Mouse (Mus musculus) lung, embryonic 14.5 days (tissue): ENCODE data around the gene Fam205c. TPM values are rescaled to one million over a fixed set of nuclear protein-coding genes. Genes with fewer than 3 reads are reported as not detected.
A peak's percentile ranks its signal among the peaks of the same experiment; 100 is the strongest.

Experiments used
- ATAC-seq: fragments of 200-750 bp; cut with Nextera tagmentation; 2 replicates; pipeline ENCODE4 v1.8.0; 2017; ENCODE audit warnings: mild to moderate bottlenecking, moderate TSS enrichment, moderate library complexity; ENCODE audit not compliant: insufficient read depth
- DNase-seq: peaks from one replicate; pipeline ENCODE4 v3.0.0-alpha.2; 2015
- H3K27ac ChIP-seq: fragments of 300-500 bp; sonication (generic); 2 replicates; pipeline ENCODE4 v1.5.1; 2014; ENCODE audit warnings: low read depth, mild to moderate bottlenecking, moderate library complexity
- H3K27me3 ChIP-seq: fragments of 300-500 bp; sonication (generic); 2 replicates; pipeline ENCODE4 v1.6.1; 2014; ENCODE audit warnings: low read length, control low read depth; ENCODE audit not compliant: insufficient read depth
- H3K36me3 ChIP-seq: fragments of 300-500 bp; sonication (generic); 2 replicates; pipeline ENCODE4 v1.6.1; 2014; ENCODE audit warnings: control low read depth; ENCODE audit not compliant: insufficient read depth
- H3K4me1 ChIP-seq: fragments of 300-500 bp; sonication (generic); 2 replicates; pipeline ENCODE4 v1.6.1; 2014; ENCODE audit warnings: antibody characterized with exemption, control low read depth; ENCODE audit not compliant: insufficient read depth
- H3K4me2 ChIP-seq: fragments of 300-500 bp; sonication (generic); 2 replicates; pipeline ENCODE4 v1.6.1; 2014; ENCODE audit warnings: mild to moderate bottlenecking
- H3K4me3 ChIP-seq: fragments of 300-500 bp; sonication (generic); 2 replicates; pipeline ENCODE4 v1.5.1; 2014; ENCODE audit warnings: low read depth, low read length
- H3K9ac ChIP-seq: fragments of 300-500 bp; sonication (generic); 2 replicates; pipeline ENCODE4 v1.6.1; 2014
- H3K9me3 ChIP-seq: fragments of 300-500 bp; sonication (generic); 2 replicates; pipeline ENCODE4 v1.6.1; 2016; ENCODE audit warnings: low read depth, low read length, control low read depth
- CTCF ChIP-seq: IDR thresholded peaks from 2 replicates; pipeline ENCODE4 v1.5.1; 2016; ENCODE audit warnings: antibody characterized with exemption, low read depth
- WGBS: fragments of 180-500 bp; shearing (Covaris S2); extraction: QIAGEN DNeasy Blood & Tissue Kit; methylation state at CpG from one replicate; pipeline ENCODE4 v1.1.7; 2014; 5-methylcytosine and 5-hydroxymethylcytosine counted together
- polyA plus RNA-seq: library from polyadenylated mRNA; unstranded; fragments of >200 nt; fragmentation: Nextera tagmentation; extraction: Ambion mirVana; gene quantifications from 2 replicates; pipeline ENCODE4 v1.2.1, GENCODE M21; 2014

Gene Fam205c
- polyA plus RNA-seq, 1 experiment from 2014 or later: 0.25 TPM

GRCm38 (mm10) chr4:42915966-42916365 is 41.9 kb upstream of the Fam205c start:
- no peaks in the 10 kb centered on the region for H3K36me3 ChIP-seq
- no peak overlapping the region for H3K4me2 ChIP-seq
- no peaks in the 10 kb centered on the region for H3K9me3 ChIP-seq
- no peak overlapping the region for H3K9ac ChIP-seq
- H3K27me3 ChIP-seq: peaks cover 46% of the 10 kb centered on the region
- H3K27ac ChIP-seq: no peak overlapping the region
- 76% methylated on average over 1 of the region's 1 CpGs for WGBS
- no peaks in the 10 kb centered on the region for H3K4me1 ChIP-seq
- no peak for DNase-seq
- no peak for TF ChIP-seq CTCF
- H3K4me3 ChIP-seq: no peak overlapping the region
- ATAC-seq: no peak

DNA sequence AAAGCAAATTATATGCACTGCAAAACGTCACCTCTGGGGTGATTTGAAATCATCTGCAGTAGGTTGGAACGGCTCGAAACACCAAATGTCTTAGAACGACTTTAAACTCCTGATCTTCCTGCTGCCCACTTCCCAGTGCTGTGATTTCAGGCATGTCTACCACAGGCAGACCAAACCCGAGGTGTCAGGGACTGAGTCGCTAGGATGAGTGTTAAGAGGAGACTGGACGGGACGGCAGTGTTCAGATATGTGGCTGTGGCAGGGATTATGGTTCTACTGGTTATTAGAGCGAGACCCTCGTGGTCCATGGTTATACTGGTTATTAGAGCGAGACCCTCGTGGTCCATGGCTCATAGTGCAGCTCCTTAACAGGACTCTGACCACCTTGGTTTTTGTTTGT is 41.3 kb upstream of the Fam205c start:
- no peak for TF ChIP-seq CTCF
- H3K9ac ChIP-seq: no peak overlapping the region
- H3K27me3 ChIP-seq: peaks cover 46% of the 10 kb centered on the region
- WGBS: 74% methylated on average over 12 of the region's 12 CpGs
- H3K9me3 ChIP-seq: no peaks in the 10 kb centered on the region
- no peak overlapping the region for H3K27ac ChIP-seq
- H3K4me2 ChIP-seq: no peak overlapping the region
- no peak overlapping the region for H3K4me3 ChIP-seq
- no peaks in the 10 kb centered on the region for H3K36me3 ChIP-seq
- ATAC-seq (no peak), DNase-seq (no peak)
- no peaks in the 10 kb centered on the region for H3K4me1 ChIP-seq

- TF ChIP-seq CTCF: no peak
- Histone ChIP-seq H3K4me3 (no peak overlapping the region), H3K4me2 (no peak overlapping the region), H3K36me3 (no peaks in the 10 kb centered on the region), H3K27ac (no peak overlapping the region), H3K27me3 (peaks cover 39% of the 10 kb centered on the region), H3K9me3 (no peaks in the 10 kb centered on the region), H3K4me1 (no peaks in the 10 kb centered on the region), H3K9ac (no peak overlapping the region)
- no peak for ATAC-seq
- WGBS: 32% methylated on average over 10 of the region's 10 CpGs
- DNase-seq: no peak
Observed at GRCm38 (mm10) chr4:42913391-42913790, 39.4 kb upstream of the Fam205c start.

GRCm38 (mm10) chr4:42904966-42905365 is 30.9 kb upstream of the Fam205c start:
- ATAC-seq (no peak), DNase-seq (no peak)
- TF ChIP-seq CTCF: no peak
- Histone ChIP-seq H3K9me3 (no peaks in the 10 kb centered on the region), H3K4me2 (no peak overlapping the region), H3K27ac (no peak overlapping the region), H3K27me3 (no peaks in the 10 kb centered on the region), H3K4me1 (no peaks in the 10 kb centered on the region), H3K36me3 (no peaks in the 10 kb centered on the region), H3K9ac (no peak overlapping the region), H3K4me3 (no peak overlapping the region)
- WGBS: 85% methylated on average over 6 of the region's 6 CpGs

- no peak for TF ChIP-seq CTCF
- Histone ChIP-seq H3K27me3 (no peaks in the 10 kb centered on the region), H3K4me2 (no peak overlapping the region), H3K27ac (no peak overlapping the region), H3K9ac (no peak overlapping the region), H3K9me3 (no peaks in the 10 kb centered on the region), H3K36me3 (no peaks in the 10 kb centered on the region), H3K4me3 (no peak overlapping the region), H3K4me1 (no peaks in the 10 kb centered on the region)
- no peak for ATAC-seq
- 85% methylated on average over 3 of the region's 3 CpGs for WGBS
- DNase-seq: no peak
Observed at GRCm38 (mm10) chr4:42904523-42904922, 30.5 kb upstream of the Fam205c start.

DNA sequence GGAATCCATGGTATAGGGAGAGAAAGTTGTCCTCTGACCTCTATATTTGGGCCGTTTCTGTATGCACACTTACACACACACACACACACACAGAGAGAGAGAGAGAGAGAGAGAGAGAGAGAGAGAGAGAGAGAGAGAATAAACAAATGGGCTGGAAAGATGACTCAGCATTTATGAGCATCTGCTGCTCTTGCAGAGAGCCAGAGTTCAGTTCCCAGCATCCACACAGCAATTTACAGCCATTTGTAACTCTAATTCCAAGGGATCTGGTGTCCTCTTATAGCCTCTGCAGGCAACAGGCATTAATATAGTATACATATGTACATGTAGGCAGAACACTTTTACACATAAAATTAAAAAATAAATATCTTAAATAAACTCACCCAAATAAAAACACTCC is 29.9 kb upstream of the Fam205c start:
- 29% methylated on average over 1 of the region's 1 CpGs for WGBS
- Histone ChIP-seq H3K4me2 (no peak overlapping the region), H3K27me3 (no peaks in the 10 kb centered on the region), H3K9me3 (no peaks in the 10 kb centered on the region), H3K36me3 (no peaks in the 10 kb centered on the region), H3K4me3 (no peak overlapping the region), H3K27ac (no peak overlapping the region), H3K4me1 (no peaks in the 10 kb centered on the region), H3K9ac (no peak overlapping the region)
- DNase-seq (no peak), ATAC-seq (no peak)
- TF ChIP-seq CTCF: no peak

- ATAC-seq: no peak
- Histone ChIP-seq H3K27ac (no peak overlapping the region), H3K9ac (no peak overlapping the region), H3K36me3 (no peaks in the 10 kb centered on the region), H3K4me1 (no peaks in the 10 kb centered on the region), H3K27me3 (no peaks in the 10 kb centered on the region), H3K4me3 (no peak overlapping the region), H3K4me2 (no peak overlapping the region), H3K9me3 (no peaks in the 10 kb centered on the region)
- no peak for DNase-seq
- 85% methylated on average over 5 of the region's 5 CpGs for WGBS
- no peak for TF ChIP-seq CTCF
Observed at GRCm38 (mm10) chr4:42902730-42903129, 28.7 kb upstream of the Fam205c start.

GRCm38 (mm10) chr4:42902174-42902573 is 28.1 kb upstream of the Fam205c start:
- DNase-seq (peak; percentile 27), ATAC-seq (no peak)
- peak; percentile 59 for TF ChIP-seq CTCF
- Histone ChIP-seq H3K4me2 (no peak overlapping the region), H3K27ac (no peak overlapping the region), H3K4me3 (no peak overlapping the region), H3K9ac (no peak overlapping the region), H3K27me3 (no peaks in the 10 kb centered on the region), H3K9me3 (no peaks in the 10 kb centered on the region), H3K36me3 (no peaks in the 10 kb centered on the region), H3K4me1 (no peaks in the 10 kb centered on the region)
- WGBS: 40% methylated on average over 9 of the region's 9 CpGs
